Mouse (Mus musculus): ENCODE data around the gene Chchd3.

Gene Chchd3

DNA sequence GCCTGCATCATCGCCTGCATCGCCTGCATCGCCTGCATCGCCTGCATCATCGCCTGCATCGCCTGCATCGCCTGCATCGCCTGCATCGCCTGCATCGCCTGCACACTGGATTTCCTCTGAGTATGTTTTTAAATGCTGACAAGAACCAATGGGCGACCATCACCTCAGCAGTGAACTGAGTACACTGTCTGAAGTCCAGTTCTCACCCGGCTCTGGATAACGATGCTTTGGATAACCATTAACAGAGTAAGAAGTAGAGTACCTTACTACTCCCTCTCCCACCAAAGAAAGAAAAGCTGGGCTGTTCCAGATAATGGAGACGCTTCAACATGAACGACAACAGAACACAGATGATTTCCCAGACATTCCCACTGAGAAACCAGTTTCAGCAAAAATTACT is 58.8 kb downstream of the Chchd3 start:
- DNase-seq: no peak

- DNase-seq: no peak
Measured at GRCm38 (mm10) chr6:32996597-32996996, 63.5 kb downstream of the Chchd3 start.

DNA sequence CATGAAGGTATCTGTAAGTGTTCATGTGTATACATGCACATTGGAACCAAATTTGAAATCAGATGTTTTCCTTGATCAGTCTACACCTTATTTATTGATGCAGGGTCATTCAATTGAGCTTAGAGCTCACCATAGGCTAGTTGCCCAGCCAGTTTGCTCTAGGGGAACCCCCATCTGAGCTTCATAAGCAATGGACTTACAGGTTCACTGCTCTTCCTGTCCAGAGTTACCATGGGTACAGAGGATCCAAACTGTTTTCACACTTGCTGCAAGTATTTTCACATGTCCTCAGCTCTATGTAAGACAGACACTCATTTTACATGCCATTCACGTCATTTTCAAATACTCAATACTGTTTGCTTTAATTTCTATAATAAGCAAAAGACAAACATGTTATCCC is 66.2 kb downstream of the Chchd3 start:
- DNase-seq: no peak

DNA sequence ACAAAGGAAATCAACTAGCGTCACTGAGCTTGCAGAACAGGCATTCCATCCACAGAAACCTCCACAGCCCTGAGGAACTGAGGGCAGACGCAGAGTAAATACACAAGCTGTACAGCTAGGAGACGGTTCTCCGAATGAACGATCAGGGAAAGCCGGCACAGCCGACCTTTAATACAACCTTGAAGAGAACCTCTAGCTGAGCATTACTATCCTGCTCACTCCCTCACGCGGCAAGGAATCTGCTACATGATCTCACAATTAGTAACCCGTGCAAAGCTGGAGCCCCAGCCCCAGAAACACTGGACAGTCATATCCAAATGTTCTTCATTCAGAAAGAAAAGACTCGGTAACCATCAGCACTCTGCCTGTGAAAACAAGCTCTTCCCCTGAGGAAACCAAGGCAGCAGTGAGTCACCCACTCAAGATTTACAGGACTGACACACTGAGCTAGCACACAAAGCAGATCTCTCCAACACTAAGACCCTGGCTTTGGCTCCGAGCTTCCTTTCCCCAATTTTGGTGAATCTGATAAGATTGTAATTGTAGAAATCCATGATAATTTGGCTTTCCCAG is 69.9 kb downstream of the Chchd3 start:
- no peak for DNase-seq

DNA sequence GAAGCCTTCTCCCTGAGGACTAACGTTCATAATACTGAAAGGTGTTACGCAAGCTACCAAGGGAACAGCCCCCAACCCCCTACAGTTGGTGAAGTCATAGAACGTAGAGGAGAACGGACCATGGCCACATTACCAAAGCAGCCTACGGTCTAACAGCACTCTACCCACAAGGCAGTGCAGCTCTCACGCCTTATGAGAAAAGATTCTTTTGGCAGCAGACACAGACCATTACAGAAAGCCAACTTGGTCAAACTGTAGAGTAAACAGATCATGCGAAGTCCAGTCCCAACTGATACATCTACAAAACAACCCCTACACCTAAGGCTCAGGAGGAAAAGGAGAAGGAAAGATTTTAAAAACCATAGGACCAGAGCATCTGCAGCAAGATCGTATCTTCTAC is 71.5 kb downstream of the Chchd3 start:
- no peak for DNase-seq

DNA sequence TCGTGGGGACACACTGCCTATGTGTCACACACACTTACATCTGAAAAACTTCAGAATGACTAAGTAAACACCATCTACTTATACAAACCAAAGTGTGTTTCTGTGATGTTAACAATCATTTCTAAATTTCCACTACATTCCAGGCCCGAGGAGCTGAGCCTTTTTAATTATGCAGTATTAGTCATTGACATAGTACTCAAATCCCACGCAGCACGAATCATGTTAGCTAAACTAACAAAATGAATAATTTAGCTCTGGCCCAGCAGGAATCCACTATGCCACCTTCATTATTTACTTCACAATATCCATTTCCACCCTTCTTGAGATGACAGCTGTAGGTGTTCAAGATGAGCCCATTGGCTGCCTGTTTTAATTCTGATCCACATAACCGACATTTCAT is 76.2 kb downstream of the Chchd3 start:
- DNase-seq: no peak

GRCm38 (mm10) chr6:32981253-32981652 is 78.8 kb downstream of the Chchd3 start:
- DNase-seq: no peak

GRCm38 (mm10) chr6:32978811-32979210 is 81.2 kb downstream of the Chchd3 start:
- peak; percentile 15 for DNase-seq

GRCm38 (mm10) chr6:32971926-32972325 is 88.1 kb downstream of the Chchd3 start:
- DNase-seq: no peak

DNA sequence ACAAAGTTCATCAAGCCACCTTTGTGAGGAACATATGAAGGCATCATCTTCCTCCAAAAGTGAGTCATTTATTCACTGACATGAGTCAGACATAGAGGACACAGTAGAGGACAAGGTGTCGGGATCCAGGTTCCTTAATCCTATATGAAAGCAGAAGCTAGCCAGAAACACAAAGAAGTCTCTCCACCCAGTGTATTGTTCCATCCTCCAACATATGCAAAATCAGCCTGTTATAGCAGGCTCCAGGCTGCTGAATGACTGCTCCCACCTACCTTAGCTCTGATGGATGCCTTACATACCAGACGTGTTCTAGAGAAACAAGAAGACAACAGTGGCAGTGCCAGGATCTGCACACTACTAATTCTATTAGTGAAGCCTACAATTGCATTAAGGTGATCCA is 91.1 kb downstream of the Chchd3 start:
- DNase-seq: no peak

DNA sequence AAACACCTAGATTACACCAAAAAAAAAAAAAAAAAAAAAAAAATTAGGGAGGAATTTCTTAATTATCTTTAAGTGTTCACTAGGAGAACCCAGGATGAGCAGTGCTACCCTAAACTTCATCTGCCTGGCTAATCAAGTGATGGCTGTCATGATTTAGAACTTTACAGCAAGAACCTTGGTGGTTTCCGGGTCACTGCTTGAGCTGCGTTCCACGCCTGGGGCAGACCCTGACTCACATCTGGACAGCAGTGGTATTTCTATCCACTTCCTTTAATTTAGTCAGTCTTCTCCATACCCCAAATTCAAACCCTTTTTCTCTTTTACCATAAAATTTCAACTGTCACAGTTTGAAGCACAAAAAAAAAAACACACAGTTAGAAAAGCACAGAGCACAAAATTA is 98.0 kb downstream of the Chchd3 start:
- DNase-seq: no peak

GRCm38 (mm10) chr6:32961477-32961876 is 98.6 kb downstream of the Chchd3 start:
- DNase-seq: no peak

DNA sequence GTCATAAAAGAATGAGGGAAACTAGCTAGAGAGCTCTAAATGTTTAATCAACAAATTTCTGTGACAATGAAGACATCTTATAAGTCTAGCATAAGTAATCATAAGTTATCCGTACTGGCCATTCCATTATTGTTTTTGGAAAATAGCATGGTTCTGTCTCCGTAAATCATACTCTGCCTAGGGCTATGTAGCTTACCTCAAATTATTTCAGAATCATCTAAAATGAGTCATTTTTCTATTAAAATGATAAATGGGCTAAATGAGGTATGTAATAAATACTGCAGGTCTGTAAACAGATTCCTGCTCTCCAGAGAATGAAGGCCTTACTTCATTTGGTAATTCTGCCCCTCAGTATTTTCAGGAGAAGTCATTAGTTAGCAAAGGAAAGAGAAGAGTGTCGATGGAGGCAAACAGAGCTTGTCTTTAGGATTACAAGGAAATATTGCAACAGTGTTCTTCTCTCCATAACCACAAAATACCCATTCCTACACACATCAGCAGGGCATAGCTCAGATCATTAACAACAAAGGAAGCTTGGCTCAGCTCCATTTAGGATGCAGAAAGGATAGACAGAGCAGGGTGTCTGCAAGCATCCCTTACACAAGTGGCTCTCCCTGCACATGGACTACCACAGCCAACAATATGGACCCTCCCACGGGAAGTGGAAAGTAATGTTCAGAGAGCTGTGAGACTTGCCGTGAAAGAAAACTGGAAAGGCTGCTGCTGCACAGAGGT is 100.1 kb downstream of the Chchd3 start:
- no peak for DNase-seq

DNA sequence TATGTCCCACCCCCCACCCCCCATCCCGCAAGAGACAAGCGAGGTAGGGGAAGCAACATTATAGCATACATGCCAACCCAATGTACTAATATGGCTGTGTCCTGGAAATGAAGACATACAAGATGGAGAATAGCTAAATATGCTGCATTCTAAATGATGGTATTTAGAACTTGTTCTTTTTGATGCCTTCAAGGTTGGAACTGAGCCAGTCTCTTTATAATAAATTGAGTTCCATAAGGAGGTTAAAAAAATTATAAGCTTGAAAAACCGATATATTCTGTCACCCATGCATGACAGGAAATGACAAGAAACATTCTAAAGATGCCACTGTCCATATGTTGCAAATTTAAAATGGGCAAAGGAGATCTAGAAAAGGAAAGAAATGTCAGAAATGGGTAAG is 104.6 kb downstream of the Chchd3 start:
- DNase-seq: no peak

- DNase-seq: peak; percentile 71
Measured at GRCm38 (mm10) chr6:32950973-32951372, 109.1 kb downstream of the Chchd3 start.

DNA sequence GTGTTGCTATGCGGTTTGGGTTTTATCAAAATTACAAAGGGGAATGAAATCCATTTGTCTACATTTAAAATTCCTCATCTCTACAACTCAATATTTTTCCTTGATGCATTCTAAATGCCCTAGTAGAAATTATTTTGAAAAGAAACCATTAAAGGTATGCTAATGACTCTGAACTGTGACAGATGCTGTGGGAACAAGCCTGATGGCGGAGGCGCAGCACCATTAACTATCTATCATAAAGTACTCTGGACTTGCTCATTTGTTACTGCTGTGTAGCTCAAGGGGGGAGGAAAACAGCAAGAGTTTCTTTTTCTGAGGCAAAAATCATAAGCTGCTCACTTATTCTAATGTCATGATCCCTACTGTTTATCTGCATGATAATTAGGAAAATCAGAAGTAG is 110.4 kb downstream of the Chchd3 start:
- no peak for DNase-seq

DNA sequence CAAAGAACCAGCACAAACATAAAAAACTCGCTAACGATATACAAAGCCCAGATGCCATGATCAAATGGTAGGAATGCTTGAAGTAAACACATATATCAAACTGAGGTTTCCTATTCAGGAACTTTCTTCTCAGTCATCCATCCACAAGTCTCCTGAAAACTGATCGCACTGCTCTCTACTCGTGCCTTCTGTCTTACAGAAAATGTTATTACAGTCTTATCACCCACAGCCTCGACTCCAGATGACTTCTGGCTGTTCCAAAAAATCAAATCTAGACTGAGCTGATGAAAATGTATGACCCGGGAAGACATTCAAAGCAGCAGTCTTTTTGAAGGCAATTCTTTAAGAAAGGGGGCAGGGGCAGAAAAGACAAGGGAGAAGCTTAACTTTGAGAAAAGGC is 112.8 kb downstream of the Chchd3 start:
- no peak for DNase-seq

DNA sequence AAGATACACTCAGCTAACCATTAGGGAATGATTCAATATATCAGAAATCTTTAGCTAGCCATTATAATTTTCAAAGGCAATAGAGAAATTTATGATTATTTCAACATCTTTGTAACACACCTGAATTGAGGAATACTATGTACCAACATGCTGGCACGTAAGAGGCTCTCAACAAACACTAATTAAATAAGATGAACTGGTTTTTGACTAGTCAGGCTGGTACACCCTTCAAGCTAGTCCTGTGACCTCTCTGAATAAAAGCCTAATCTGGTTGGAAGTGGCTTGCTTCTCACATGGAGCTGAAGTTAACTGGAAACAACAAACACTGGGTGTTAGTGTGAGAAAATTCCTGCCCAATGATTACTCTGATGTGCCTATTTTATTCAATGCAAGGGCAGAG is 115.1 kb downstream of the Chchd3 start:
- DNase-seq: peak; percentile 35

GRCm38 (mm10) chr6:32943651-32944050 is 116.4 kb downstream of the Chchd3 start:
- no peak for DNase-seq

- DNase-seq: no peak
Measured at GRCm38 (mm10) chr6:32940299-32940698, 119.8 kb downstream of the Chchd3 start.

DNA sequence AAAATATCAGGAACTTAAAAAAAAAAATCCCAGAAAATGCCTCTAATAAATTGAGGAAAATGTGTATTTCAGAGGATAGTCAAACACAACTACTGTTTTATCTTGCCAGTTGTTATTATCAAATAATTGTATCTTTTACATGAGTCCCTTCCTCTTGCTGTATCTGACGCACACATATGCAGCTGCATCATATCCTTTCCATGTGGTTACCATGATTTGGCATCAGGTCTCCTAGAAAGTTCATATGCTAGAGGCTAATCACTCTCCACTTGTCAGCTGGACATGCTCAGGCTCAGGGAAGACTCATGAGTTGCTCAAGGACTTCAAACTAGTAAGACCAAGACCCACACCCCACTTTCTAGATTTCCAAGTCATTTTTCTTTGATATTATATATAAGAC is 122.4 kb downstream of the Chchd3 start:
- DNase-seq: no peak

DNA sequence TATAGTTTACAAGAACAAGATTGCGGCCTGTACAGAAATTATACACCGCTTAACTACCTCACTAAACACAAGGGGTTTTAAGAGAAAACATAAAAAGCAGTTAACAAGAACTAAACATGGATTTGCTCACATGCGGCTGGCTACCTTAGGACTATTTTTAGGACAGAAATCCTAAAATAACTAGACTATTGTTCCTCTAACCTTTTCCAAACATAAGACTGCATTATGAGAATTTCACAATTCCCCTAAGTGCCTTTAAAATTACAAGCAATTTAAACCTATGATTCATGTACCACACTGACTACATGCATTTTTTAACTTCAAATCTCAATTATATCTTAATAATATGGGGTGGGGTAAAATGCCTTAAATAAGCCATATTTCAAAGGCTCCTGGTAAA is 123.3 kb downstream of the Chchd3 start:
- DNase-seq: no peak

GRCm38 (mm10) chr6:32936365-32936764 is 123.7 kb downstream of the Chchd3 start:
- no peak for DNase-seq

- no peak for DNase-seq
Measured at GRCm38 (mm10) chr6:32935576-32935975, 124.5 kb downstream of the Chchd3 start.

Measured in lung, postnatal 36 days (tissue).